Mouse (Mus musculus) adrenal gland, adult 18-20 months (tissue): Measurements from ENCODE around the gene Tcp1. TPM values are rescaled to one million over a fixed set of nuclear protein-coding genes. Genes with fewer than 3 reads are reported as not detected.
"Not testable (repeated sequence)": the region's sequence is repeated elsewhere in the genome, so short reads cannot be mapped to it uniquely, and the experiment has no call there.

Experiments
- DNase-seq, 2 experiments: peaks; one replicate each; pipeline ENCODE4 v3.0.0; 2021 to 2022; ENCODE audit warnings: low spot score in 2 of 2
- long read RNA-seq, 2 experiments: library from polyadenylated mRNA; stranded (forward); transcript quantifications; one replicate each; pipeline ENCODE4 v2.0.0; 2021
- total RNA-seq, 2 experiments: library from RNA; stranded (reverse); gene quantifications; 1 replicate in 1 of 2; 2 replicates in 1 of 2; pipeline ENCODE4 v1.2.3; 2021

The Tcp1 gene
- 100 to 1,000 TPM; 233 to 235 TPM for total RNA-seq
- long read RNA-seq, experiment 1, transcript Tcp1-209 (12 exons, 2,446 nt), result major isoform, 138 of 159 reads
- long read RNA-seq, experiment 1, partial matches to known transcripts, result 6 of 159 reads
- long read RNA-seq, experiment 1, other reads (novel, unspliced or antisense), result 11 of 159 reads
- long read RNA-seq, experiment 2, transcript Tcp1-209 (12 exons, 2,446 nt), result major isoform, 428 of 478 reads
- long read RNA-seq, experiment 2, transcript Tcp1-201 (11 exons, 1,902 nt), result minor isoform, 8 of 478 reads
- long read RNA-seq, experiment 2, partial matches to known transcripts, result 25 of 478 reads
- long read RNA-seq, experiment 2, other reads (novel, unspliced or antisense), result 15 of 478 reads

- DNase-seq, result peak in 1 of 2 experiments; percentile 23
Measured at GRCm38 (mm10) chr17:12915488-12915880, at the start of gene Tcp1. Tcp1 (plus strand) TSS chr17:12915701.

GRCm38 (mm10) chr17:12866853-12867252, 48.6 kb upstream of the Tcp1 start:
- DNase-seq, result no peak

GRCm38 (mm10) chr17:12868043-12868442, 47.5 kb upstream of the Tcp1 start, which contains the start of gene Mas1:
Mas1 (minus strand) TSS chr17:12868143.
- DNase-seq, result no peak

- DNase-seq, result no peak
Measured at GRCm38 (mm10) chr17:12868640-12869039, 46.9 kb upstream of the Tcp1 start.

GRCm38 (mm10) chr17:12872275-12873028, 43.0 kb upstream of the Tcp1 start:
- DNase-seq, result no peak

GRCm38 (mm10) chr17:12875734-12876133, 39.8 kb upstream of the Tcp1 start, which contains the start of gene Mrgprh:
Mrgprh (plus strand) TSS chr17:12876034.
- DNase-seq, result no peak

GRCm38 (mm10) chr17:12880178-12880577, 35.3 kb upstream of the Tcp1 start:
- DNase-seq, result peak; percentile 73 to 74

GRCm38 (mm10) chr17:12881216-12881615, 34.3 kb upstream of the Tcp1 start:
- DNase-seq, result no peak

GRCm38 (mm10) chr17:12886620-12887019, 28.9 kb upstream of the Tcp1 start:
- DNase-seq, result no peak

GRCm38 (mm10) chr17:12887021-12887775, 28.3 kb upstream of the Tcp1 start:
- no peak for DNase-seq

GRCm38 (mm10) chr17:12891054-12891453, 24.4 kb upstream of the Tcp1 start:
- no peak for DNase-seq

GRCm38 (mm10) chr17:12892033-12892432, 23.5 kb upstream of the Tcp1 start:
- DNase-seq, result no peak

GRCm38 (mm10) chr17:12897674-12898073, 17.8 kb upstream of the Tcp1 start:
- no peak for DNase-seq

- not testable (repeated sequence) for DNase-seq
Measured at GRCm38 (mm10) chr17:12898607-12899006, 16.9 kb upstream of the Tcp1 start.

- no peak for DNase-seq
Measured at GRCm38 (mm10) chr17:12902291-12902690, 13.2 kb upstream of the Tcp1 start.

- DNase-seq, result no peak
Measured at GRCm38 (mm10) chr17:12903372-12904333, 11.8 kb upstream of the Tcp1 start.

GRCm38 (mm10) chr17:12904349-12904748, 11.2 kb upstream of the Tcp1 start:
- DNase-seq, result no peak

- DNase-seq, result no peak
Measured at GRCm38 (mm10) chr17:12905810-12906209, 9.7 kb upstream of the Tcp1 start.

GRCm38 (mm10) chr17:12906436-12906835, 9.1 kb upstream of the Tcp1 start:
- no peak for DNase-seq
